Mouse (Mus musculus) embryonic fibroblast, embryonic 13.5 days (primary cell): ENCODE data around the gene Nav3.

ENCODE experiments used
- CTCF ChIP-seq: IDR thresholded peaks from 2 replicates; pipeline ENCODE4 v1.5.1; 2011; ENCODE audit warnings: mild to moderate bottlenecking, control low read depth, low read length, moderate library complexity, borderline replicate concordance; ENCODE audit not compliant: insufficient read depth
- POLR2A ChIP-seq: IDR thresholded peaks from 2 replicates; pipeline ENCODE4 v1.6.1; 2011; ENCODE audit warnings: low read depth, mild to moderate bottlenecking, control low read depth, low read length, moderate library complexity

DNA sequence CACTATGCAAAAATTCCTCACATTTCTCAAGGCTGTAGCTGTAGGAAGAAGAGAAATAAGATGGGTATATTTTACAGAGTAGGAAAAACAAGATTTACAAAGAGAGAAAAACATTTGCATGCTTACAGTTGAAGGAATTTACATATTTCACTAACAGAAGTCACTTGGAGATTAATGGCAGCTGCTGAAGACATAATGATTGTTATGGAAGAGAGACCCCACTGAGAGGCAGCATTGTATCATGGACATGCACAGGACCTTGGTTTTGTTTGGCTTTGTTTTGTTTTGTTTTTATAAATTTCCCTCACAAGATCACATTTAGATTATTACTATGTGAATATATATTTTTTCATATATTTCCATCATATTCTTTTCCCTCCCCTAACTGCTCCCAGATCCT is 335.4 kb downstream of the Nav3 start:
- TF ChIP-seq POLR2A: no peak
- no peak for TF ChIP-seq CTCF
